Mouse (Mus musculus) MEL (cell line): ENCODE measurements around the gene Sprr2b.

ENCODE experiments used
- CHD2 ChIP-seq: IDR thresholded peaks from 2 replicates; pipeline ENCODE4 v1.6.1; 2011; ENCODE audit warnings: low read length, improper control_type of control experiment
- MAX ChIP-seq: IDR thresholded peaks from 2 replicates; pipeline ENCODE4 v1.6.1; 2011; ENCODE audit warnings: low read length, improper control_type of control experiment
- TBP ChIP-seq: IDR thresholded peaks from 2 replicates; pipeline ENCODE4 v1.8.0; 2011; ENCODE audit warnings: low read depth, low read length, improper control_type of control experiment

GRCm38 (mm10) chr3:92317384-92317783 lies 964 bp downstream of the Sprr2b start:
- TF ChIP-seq TBP (no peak), CHD2 (no peak), MAX (no peak)
